In the genomic region with DNA sequence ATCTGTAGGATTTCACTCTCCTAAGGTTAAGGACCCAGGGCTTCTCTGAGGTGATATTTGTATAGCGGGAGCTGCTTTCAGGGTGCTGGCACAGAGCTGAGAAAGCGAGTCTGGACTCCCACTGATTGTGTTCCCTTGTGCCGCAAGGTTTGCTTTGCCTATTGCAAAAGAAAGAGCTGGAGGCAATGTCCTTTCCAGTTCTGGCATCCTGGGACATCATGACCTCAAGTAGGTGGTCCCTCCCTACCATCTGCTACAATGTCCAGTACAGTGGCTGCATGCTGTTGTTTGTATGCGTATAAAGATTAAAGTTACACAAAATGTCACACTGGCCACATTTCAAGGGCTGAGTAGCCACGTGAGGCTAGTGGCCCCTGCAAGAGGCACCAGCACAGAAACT, we compare ENCODE assay signal across 27 mouse cellular contexts. TPM values are rescaled to one million over a fixed set of nuclear protein-coding genes. Genes with fewer than 3 reads are reported as not detected.
"Had no signal": no experiment of that assay in that cellular context is flagged by ENCODE, and none has a peak within 500 bp of the region (broad histone marks: within the 10 kb centered on the region; RNA-seq: fewer than 3 reads in every experiment).

No protein-coding gene starts in this region.

- H3K27ac ChIP-seq: liver, embryonic 13.5 days; midbrain, embryonic 12.5 days; neural tube, embryonic 13.5 days; neural tube, embryonic 15.5 days had no signal

- H3K36me3 ChIP-seq: liver, embryonic 13.5 days; midbrain, embryonic 10.5 days; midbrain, embryonic 12.5 days; neural tube, embryonic 13.5 days; neural tube, embryonic 15.5 days had no signal

- H3K4me2 ChIP-seq: liver, embryonic 13.5 days; lung, embryonic 14.5 days; midbrain, embryonic 12.5 days; neural tube, embryonic 13.5 days; neural tube, embryonic 15.5 days had no signal

- H3K9ac ChIP-seq: liver, embryonic 13.5 days; lung, embryonic 14.5 days; midbrain, embryonic 12.5 days; neural tube, embryonic 13.5 days; neural tube, embryonic 15.5 days had no signal

- H3K9me3 ChIP-seq: liver, embryonic 13.5 days; midbrain, embryonic 10.5 days; midbrain, embryonic 12.5 days; neural tube, embryonic 13.5 days; neural tube, embryonic 15.5 days had no signal

- DNase-seq: liver, embryonic 13.5 days; lung, adult 18-20 months; lung, embryonic 14.5 days; lung, postnatal 10 days; lung, postnatal 4 days; midbrain, embryonic 14.5 days; retina, postnatal 1 day; right cerebral cortex, adult 18-20 months; right cerebral cortex, postnatal 25 days; right cerebral cortex, postnatal 4 days; spleen, adult 18-20 months; thymus, adult 2 months; thymus, postnatal 25 days; thymus, postnatal 4 days had no signal

- H3K4me3 ChIP-seq: liver, embryonic 13.5 days; midbrain, embryonic 12.5 days; myocyte; neural tube, embryonic 13.5 days; neural tube, embryonic 15.5 days had no signal

RNA-seq across cellular contexts. Expression of gene Etnk2, which starts 1.3 kb away (rescaled TPM):
- total RNA-seq: megakaryocyte, adult 5-6 weeks; megakaryocyte-erythroid progenitor cell, adult 5-6 weeks had no signal

RNA-seq across cellular contexts. Expression of gene Ren1, which starts 11.8 kb away (rescaled TPM):
- total RNA-seq: megakaryocyte, adult 5-6 weeks; megakaryocyte-erythroid progenitor cell, adult 5-6 weeks had no signal
- polyA plus RNA-seq: midbrain, embryonic 10.5 days; midbrain, embryonic 12.5 days; midbrain, embryonic 14.5 days; midbrain, embryonic 16.5 days; myocyte; neural tube, embryonic 11.5 days had no signal

RNA-seq across cellular contexts. Expression of gene Kiss1, which starts 40.4 kb away (rescaled TPM):
- total RNA-seq: megakaryocyte, adult 5-6 weeks; megakaryocyte-erythroid progenitor cell, adult 5-6 weeks had no signal
- polyA plus RNA-seq: liver, embryonic 13.5 days; midbrain, embryonic 10.5 days; midbrain, embryonic 12.5 days; midbrain, embryonic 14.5 days; midbrain, embryonic 16.5 days; myocyte; neural tube, embryonic 11.5 days; neural tube, embryonic 13.5 days; neural tube, embryonic 15.5 days; small intestine, adult 2 months; stomach, embryonic 14.5 days; stomach, embryonic 16.5 days; thymus, adult 2 months; urinary bladder, adult 2 months had no signal

RNA-seq across cellular contexts. Expression of gene Golt1a, which starts 52.5 kb away (rescaled TPM):
- total RNA-seq: megakaryocyte, adult 5-6 weeks; megakaryocyte-erythroid progenitor cell, adult 5-6 weeks had no signal
- polyA plus RNA-seq: midbrain, embryonic 10.5 days; midbrain, embryonic 12.5 days; midbrain, embryonic 14.5 days; midbrain, embryonic 16.5 days; myocyte; neural tube, embryonic 11.5 days; neural tube, embryonic 13.5 days; neural tube, embryonic 15.5 days had no signal
